ENCODE assay signal across 8 mouse cellular contexts in the genomic region with DNA sequence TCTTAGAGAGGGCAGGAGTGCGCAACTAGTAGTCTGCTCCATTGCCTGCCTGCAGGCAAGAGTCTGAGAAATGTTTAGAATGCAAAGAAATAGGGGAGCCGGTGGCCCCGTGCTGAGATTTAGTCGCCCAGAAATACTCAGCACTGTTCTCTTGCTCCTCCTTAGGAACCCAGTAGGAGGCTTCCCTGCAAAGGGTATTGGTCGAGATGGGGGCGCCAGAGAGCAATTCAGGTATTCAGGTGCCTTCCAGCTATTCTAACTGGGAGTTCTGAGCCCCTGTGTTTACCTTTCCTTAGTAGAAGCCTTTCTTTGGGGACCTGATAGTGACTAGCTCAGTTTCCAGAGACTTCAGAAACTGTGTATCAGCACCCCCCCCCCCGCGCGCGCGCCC. TPM values are rescaled to one million over a fixed set of nuclear protein-coding genes. Genes with fewer than 3 reads are reported as not detected.
DNase-seq lines count a peak whose midpoint lies in the region; ATAC-seq and TF ChIP-seq lines count a peak whose summit lies in the region.

No protein-coding gene starts in this region.

- H3K27ac ChIP-seq in forebrain, embryonic 10.5 days = no peak overlapping the region
- no peak overlapping the region for H3K27ac ChIP-seq in intestine, postnatal 0 days (ENCODE audit: low read depth, low read length)
- peak overlapping the region; percentile 84 for H3K27ac ChIP-seq in lung, embryonic 16.5 days (ENCODE audit: low read length)
- H3K27ac ChIP-seq in stomach, embryonic 15.5 days = no peak overlapping the region

- TF ChIP-seq CTCF in intestine, postnatal 0 days (IDR thresholded peaks at IDR 0.05; ENCODE audit: low read depth) = peak; percentile 63

- peak overlapping the region; percentile 95 for H3K4me2 ChIP-seq in intestine, postnatal 0 days (replicated peaks; ENCODE audit: low read depth)
- peak overlapping the region; percentile 79 for H3K4me2 ChIP-seq in lung, embryonic 16.5 days (ENCODE audit: low read depth, low read length)
- H3K4me2 ChIP-seq in stomach, embryonic 15.5 days = peak overlapping the region; percentile 85

- no peaks in the 10 kb centered on the region for H3K9me3 ChIP-seq in forebrain, embryonic 10.5 days
- H3K9me3 ChIP-seq in intestine, postnatal 0 days (ENCODE audit: control insufficient read depth) = no peaks in the 10 kb centered on the region
- H3K9me3 ChIP-seq in lung, embryonic 16.5 days (ENCODE audit: control insufficient read depth, low read length) = no peaks in the 10 kb centered on the region
- H3K9me3 ChIP-seq in stomach, embryonic 15.5 days = no peaks in the 10 kb centered on the region

- H3K4me1 ChIP-seq in forebrain, embryonic 10.5 days = peaks cover 41% of the 10 kb centered on the region
- H3K4me1 ChIP-seq in intestine, postnatal 0 days (replicated peaks; ENCODE audit: control insufficient read depth, insufficient read depth, low read length) = no peaks in the 10 kb centered on the region
- H3K4me1 ChIP-seq in lung, embryonic 16.5 days (replicated peaks; ENCODE audit: control insufficient read depth, insufficient read depth, low read length) = peaks cover 6% of the 10 kb centered on the region; the same call in 1 of the 2 replicates
- peaks cover 10% of the 10 kb centered on the region; the same call in 1 of the 2 replicates for H3K4me1 ChIP-seq in stomach, embryonic 15.5 days

- peak overlapping the region; percentile 26; the same call in 1 of the 2 replicates for H3K9ac ChIP-seq in intestine, postnatal 0 days (ENCODE audit: low read depth, low read length)
- H3K9ac ChIP-seq in lung, embryonic 16.5 days (ENCODE audit: low read length) = peak overlapping the region; percentile 60
- H3K9ac ChIP-seq in stomach, embryonic 15.5 days = no peak overlapping the region

- DNase-seq in urinary bladder, postnatal 25 days (ENCODE audit: low spot score) = peak; percentile 43
- DNase-seq in urinary bladder, adult 2 months (ENCODE audit: low spot score) = no peak
- DNase-seq in forebrain, embryonic 10.5 days (ENCODE audit: extremely low spot score, low spot score) = no peak
- no peak for DNase-seq in thymus, postnatal 25 days
- no peak for DNase-seq in right cerebral cortex, postnatal 36 days (ENCODE audit: low spot score in 2 of 2)

- peak overlapping the region; percentile 47 for H3K4me3 ChIP-seq in forebrain, embryonic 10.5 days
- peak overlapping the region; percentile 53 for H3K4me3 ChIP-seq in intestine, postnatal 0 days (ENCODE audit: low read depth, low read length)
- peak overlapping the region; percentile 55 for H3K4me3 ChIP-seq in lung, embryonic 16.5 days (ENCODE audit: low read length)
- peak overlapping the region; percentile 47 for H3K4me3 ChIP-seq in stomach, embryonic 15.5 days (replicated peaks)

- H3K27me3 ChIP-seq in forebrain, embryonic 10.5 days (ENCODE audit: poor library complexity, severe bottlenecking) = peaks cover 94% of the 10 kb centered on the region
- peaks cover 66% of the 10 kb centered on the region for H3K27me3 ChIP-seq in intestine, postnatal 0 days (replicated peaks; ENCODE audit: control insufficient read depth, insufficient read depth, low read length)
- peaks cover 42% of the 10 kb centered on the region for H3K27me3 ChIP-seq in lung, embryonic 16.5 days (ENCODE audit: control insufficient read depth, insufficient read depth, low read depth, low read length)
- H3K27me3 ChIP-seq in stomach, embryonic 15.5 days (replicated peaks) = peaks cover 61% of the 10 kb centered on the region

- no peaks in the 10 kb centered on the region for H3K36me3 ChIP-seq in forebrain, embryonic 10.5 days (replicated peaks)
- H3K36me3 ChIP-seq in intestine, postnatal 0 days (ENCODE audit: control insufficient read depth, insufficient read depth) = no peaks in the 10 kb centered on the region
- no peaks in the 10 kb centered on the region for H3K36me3 ChIP-seq in lung, embryonic 16.5 days (ENCODE audit: control insufficient read depth, insufficient read depth, low read length)
- no peaks in the 10 kb centered on the region for H3K36me3 ChIP-seq in stomach, embryonic 15.5 days

- peak; percentile 37; the same call in 1 of the 2 replicates for ATAC-seq in intestine, postnatal 0 days
- peak; percentile 61 for ATAC-seq in lung, embryonic 16.5 days (ENCODE audit: low read depth)
- no peak for ATAC-seq in stomach, embryonic 15.5 days (ENCODE audit: insufficient read depth, low FRiP score, low read depth)

- 1% methylated on average over 11 of the region's 11 CpGs for WGBS in forebrain, embryonic 10.5 days
- WGBS in intestine, postnatal 0 days = 1% methylated on average over 11 of the region's 11 CpGs
- 2% methylated on average over 11 of the region's 11 CpGs for WGBS in lung, embryonic 16.5 days
- 1% methylated on average over 11 of the region's 11 CpGs for WGBS in stomach, embryonic 15.5 days

RNA-seq across cellular contexts. Expression of gene Irx2, which starts 11.5 kb away (rescaled TPM):
- polyA plus RNA-seq in urinary bladder, adult 2 months (2012; rRNA removed) = 1.0 and 2.0 TPM in 2 replicates
- polyA plus RNA-seq in forebrain, embryonic 10.5 days (2016; fragmentation: Nextera tagmentation; extraction: Ambion mirVana) = 1.1 and 1.9 TPM in 2 replicates
- 0.14 TPM in 1 of 2 replicates, not detected in the other for polyA plus RNA-seq in intestine, postnatal 0 days (2015; fragmentation: Nextera tagmentation; extraction: Ambion mirVana)
- 14.9 and 17.3 TPM in 2 replicates for polyA plus RNA-seq in lung, embryonic 16.5 days (2015; fragmentation: Nextera tagmentation; extraction: Ambion mirVana)
- 2.9 and 5.9 TPM in 2 replicates for polyA plus RNA-seq in stomach, embryonic 15.5 days (2015; fragmentation: Nextera tagmentation; extraction: Ambion mirVana)
